Mouse (Mus musculus) intestine, embryonic 15.5 days (tissue): ENCODE measurements at regions not wholly inside any gene's neighbourhood (a gene's known extent, or its start where the extent isn't known, plus 50 kb on each side); places are given as distances from the start of the nearest gene placed in this dataset.

Source experiments
- ATAC-seq: fragments of 200-750 bp; cut with Nextera tagmentation; 2 replicates; pipeline ENCODE4 v1.8.0; 2017; ENCODE audit warnings: moderate TSS enrichment, moderate library complexity
- H3K27ac ChIP-seq: fragments of 300-500 bp; sonication (generic); 2 replicates; pipeline ENCODE4 v1.5.1; 2015; ENCODE audit warnings: mild to moderate bottlenecking, inconsistent platforms
- H3K27me3 ChIP-seq: fragments of 300-500 bp; sonication (generic); replicated peaks from 2 replicates; pipeline ENCODE4 v1.6.1; 2015; ENCODE audit warnings: inconsistent platforms
- H3K36me3 ChIP-seq: fragments of 300-500 bp; sonication (generic); 2 replicates; pipeline ENCODE4 v1.6.1; 2015; ENCODE audit warnings: inconsistent platforms
- H3K4me1 ChIP-seq: fragments of 300-500 bp; sonication (generic); replicated peaks from 2 replicates; pipeline ENCODE4 v1.6.1; 2015; ENCODE audit warnings: inconsistent platforms
- H3K4me2 ChIP-seq: fragments of 300-500 bp; sonication (generic); replicated peaks from 2 replicates; pipeline ENCODE4 v1.6.1; 2015; ENCODE audit warnings: mild to moderate bottlenecking, inconsistent platforms
- H3K4me3 ChIP-seq: fragments of 300-500 bp; sonication (generic); replicated peaks from 2 replicates; pipeline ENCODE4 v1.5.1; 2015; ENCODE audit warnings: inconsistent platforms
- H3K9ac ChIP-seq: fragments of 300-500 bp; sonication (generic); 2 replicates; pipeline ENCODE4 v1.6.1; 2015; ENCODE audit warnings: inconsistent platforms
- H3K9me3 ChIP-seq: fragments of 300-500 bp; sonication (generic); 2 replicates; pipeline ENCODE4 v1.6.1; 2016; ENCODE audit warnings: inconsistent platforms
- WGBS: fragments of 180-500 bp; shearing (Covaris S2); methylation state at CpG from one replicate; pipeline ENCODE4 v1.1.7; 2015; 5-methylcytosine and 5-hydroxymethylcytosine counted together

DNA sequence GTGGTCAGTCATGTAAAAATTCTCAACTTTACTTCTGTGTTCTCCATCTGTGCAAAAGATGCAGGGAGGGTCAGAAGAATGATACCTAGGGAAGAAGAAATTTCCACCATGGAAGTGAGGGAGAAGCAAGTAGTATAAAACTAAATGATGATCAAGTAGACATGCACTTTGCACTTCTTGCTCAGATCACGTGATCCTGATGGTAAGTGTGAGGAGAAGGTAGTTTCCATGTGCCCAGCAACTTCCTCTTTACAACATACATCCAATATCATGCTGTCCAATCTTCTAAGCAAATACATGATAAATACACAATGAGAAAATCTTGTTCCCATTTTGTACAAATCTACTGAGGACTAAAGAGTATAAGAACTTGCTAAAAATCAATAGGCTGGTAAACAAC lies 230.4 kb upstream of the Sgcd start:
- Histone ChIP-seq H3K4me1 (no peaks in the 10 kb centered on the region), H3K4me3 (no peak overlapping the region), H3K36me3 (no peaks in the 10 kb centered on the region), H3K4me2 (no peak overlapping the region), H3K27me3 (no peaks in the 10 kb centered on the region), H3K27ac (no peak overlapping the region), H3K9me3 (no peaks in the 10 kb centered on the region), H3K9ac (no peak overlapping the region)
- WGBS = 69% methylated on average over 1 of the region's 1 CpGs
- no peak for ATAC-seq

DNA sequence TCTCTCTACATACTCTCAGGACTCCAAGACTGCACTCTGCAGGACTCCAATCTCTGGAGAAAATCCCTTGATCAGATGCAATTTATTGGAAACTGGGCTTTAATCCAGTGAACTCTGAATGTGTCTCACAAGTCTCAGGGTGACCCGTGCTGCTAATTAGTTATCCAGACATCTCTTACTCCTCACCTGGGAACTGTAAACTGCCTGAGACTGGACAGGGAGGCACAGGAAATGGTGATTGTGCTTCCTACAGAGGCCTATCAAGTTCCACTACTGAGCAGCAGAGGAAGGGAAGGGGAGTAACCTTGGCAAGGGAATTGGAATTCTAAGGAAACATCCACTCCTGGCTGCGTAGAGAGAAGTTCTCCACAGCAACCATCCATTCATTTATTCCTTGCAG lies 228.0 kb upstream of the Sgcd start:
- H3K27me3 ChIP-seq = no peaks in the 10 kb centered on the region
- H3K4me2 ChIP-seq = no peak overlapping the region
- WGBS = 61% methylated on average over 2 of the region's 2 CpGs
- no peak overlapping the region for H3K4me3 ChIP-seq
- no peak overlapping the region for H3K9ac ChIP-seq
- H3K9me3 ChIP-seq = no peaks in the 10 kb centered on the region
- H3K4me1 ChIP-seq = no peaks in the 10 kb centered on the region
- no peak for ATAC-seq
- H3K36me3 ChIP-seq = no peaks in the 10 kb centered on the region
- no peak overlapping the region for H3K27ac ChIP-seq

DNA sequence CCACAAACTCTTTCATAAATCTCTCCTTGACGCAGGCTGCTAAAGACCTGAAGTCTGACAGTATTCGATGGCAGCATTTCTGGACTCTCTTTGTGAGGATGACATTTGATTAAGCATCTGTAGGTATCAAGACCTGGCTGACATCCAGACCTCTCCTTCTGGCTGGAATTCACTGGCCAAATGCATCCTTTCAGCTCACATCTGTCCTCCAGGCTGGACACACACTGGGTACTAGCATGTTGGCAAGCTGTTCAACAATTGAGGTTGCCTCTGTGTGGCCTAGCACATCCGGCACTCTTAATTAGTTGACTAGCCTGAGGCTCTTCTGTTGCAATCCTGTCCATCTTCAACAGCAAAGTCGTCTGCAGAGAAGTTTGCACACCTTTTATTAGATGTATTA lies 197.8 kb upstream of the Sgcd start:
- H3K27ac ChIP-seq = no peak overlapping the region
- H3K9me3 ChIP-seq = no peaks in the 10 kb centered on the region
- H3K9ac ChIP-seq = no peak overlapping the region
- ATAC-seq = no peak
- H3K4me3 ChIP-seq = no peak overlapping the region
- no peaks in the 10 kb centered on the region for H3K36me3 ChIP-seq
- H3K4me1 ChIP-seq = no peaks in the 10 kb centered on the region
- H3K27me3 ChIP-seq = no peaks in the 10 kb centered on the region
- 68% methylated on average over 4 of the region's 4 CpGs for WGBS
- no peak overlapping the region for H3K4me2 ChIP-seq

DNA sequence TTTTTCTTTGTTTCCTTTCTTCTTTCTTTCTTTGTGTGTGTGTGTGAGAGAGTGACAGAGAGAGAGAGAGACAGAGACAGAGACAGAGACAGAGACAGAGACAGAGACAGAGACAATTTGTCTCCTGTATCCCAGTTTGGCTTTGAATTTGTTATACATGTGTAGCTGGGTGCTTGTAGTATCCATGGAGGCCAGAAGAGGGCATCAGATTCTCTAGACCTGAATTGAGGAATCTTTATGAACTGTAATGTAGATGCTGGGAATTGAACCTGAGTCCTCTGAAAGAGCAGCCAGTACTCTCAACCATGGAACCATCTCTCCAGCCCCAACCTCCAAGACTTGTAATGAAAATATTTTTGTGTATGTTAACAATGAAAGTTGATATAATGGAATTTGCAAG lies 190.2 kb upstream of the Sgcd start:
- no peak overlapping the region for H3K4me2 ChIP-seq
- H3K27ac ChIP-seq = no peak overlapping the region
- no peaks in the 10 kb centered on the region for H3K9me3 ChIP-seq
- H3K4me1 ChIP-seq = no peaks in the 10 kb centered on the region
- no peak for ATAC-seq
- H3K27me3 ChIP-seq = no peaks in the 10 kb centered on the region
- no peak overlapping the region for H3K9ac ChIP-seq
- H3K4me3 ChIP-seq = no peak overlapping the region
- no peaks in the 10 kb centered on the region for H3K36me3 ChIP-seq

DNA sequence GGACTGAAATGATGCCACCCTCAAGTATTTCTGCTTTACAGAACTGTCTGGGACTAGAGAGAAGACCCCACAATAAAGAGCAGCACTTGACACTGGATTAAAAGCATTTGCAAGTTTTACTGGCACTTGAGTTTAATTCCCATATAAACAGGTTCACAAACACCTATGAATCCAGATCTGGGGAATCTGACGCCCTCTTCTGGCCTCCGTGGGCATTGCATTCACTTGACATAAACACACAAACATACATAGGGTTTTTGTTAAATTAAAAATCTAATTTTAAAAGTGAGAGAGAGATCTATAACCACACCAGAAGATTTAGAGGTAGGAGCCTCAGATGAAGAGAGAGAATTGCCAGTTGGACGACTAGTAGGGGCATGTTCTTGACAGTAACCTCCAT lies 189.4 kb upstream of the Sgcd start:
- H3K36me3 ChIP-seq = no peaks in the 10 kb centered on the region
- no peaks in the 10 kb centered on the region for H3K27me3 ChIP-seq

DNA sequence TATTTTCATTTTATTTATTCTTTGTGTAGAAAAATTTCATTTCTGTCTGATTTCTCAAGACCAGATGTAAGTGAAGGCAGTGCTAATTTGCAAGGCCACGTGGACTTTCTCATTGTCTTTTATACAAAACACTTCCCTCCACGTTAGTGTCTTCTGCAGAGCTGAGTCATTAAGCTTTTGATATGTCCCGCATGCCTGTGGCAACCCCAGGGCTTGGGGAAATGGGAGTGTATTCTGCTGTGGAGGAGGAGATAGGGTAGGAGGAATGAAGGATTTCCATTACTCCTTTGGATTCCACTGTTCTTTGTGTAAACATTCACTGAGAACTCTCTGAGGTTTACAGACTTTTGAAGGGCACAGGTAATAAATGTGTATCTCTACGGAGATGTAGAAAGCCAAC lies 187.7 kb upstream of the Sgcd start:
- no peak overlapping the region for H3K4me2 ChIP-seq
- H3K27ac ChIP-seq = no peak overlapping the region
- no peaks in the 10 kb centered on the region for H3K27me3 ChIP-seq
- no peak overlapping the region for H3K4me3 ChIP-seq
- ATAC-seq = peak; percentile 53; the same call in 1 of the 2 replicates
- H3K9me3 ChIP-seq = no peaks in the 10 kb centered on the region
- H3K4me1 ChIP-seq = no peaks in the 10 kb centered on the region
- no peak overlapping the region for H3K9ac ChIP-seq
- no peaks in the 10 kb centered on the region for H3K36me3 ChIP-seq
- WGBS = 17% methylated on average over 4 of the region's 4 CpGs

More for the DNA sequence above, 189.4 kb upstream of the Sgcd start:
- no peak overlapping the region for H3K4me2 ChIP-seq
- H3K9ac ChIP-seq = no peak overlapping the region
- WGBS = 38% methylated on average over 3 of the region's 3 CpGs
- no peak overlapping the region for H3K4me3 ChIP-seq
- H3K4me1 ChIP-seq = no peaks in the 10 kb centered on the region
- no peak overlapping the region for H3K27ac ChIP-seq
- no peaks in the 10 kb centered on the region for H3K9me3 ChIP-seq
- ATAC-seq = no peak

DNA sequence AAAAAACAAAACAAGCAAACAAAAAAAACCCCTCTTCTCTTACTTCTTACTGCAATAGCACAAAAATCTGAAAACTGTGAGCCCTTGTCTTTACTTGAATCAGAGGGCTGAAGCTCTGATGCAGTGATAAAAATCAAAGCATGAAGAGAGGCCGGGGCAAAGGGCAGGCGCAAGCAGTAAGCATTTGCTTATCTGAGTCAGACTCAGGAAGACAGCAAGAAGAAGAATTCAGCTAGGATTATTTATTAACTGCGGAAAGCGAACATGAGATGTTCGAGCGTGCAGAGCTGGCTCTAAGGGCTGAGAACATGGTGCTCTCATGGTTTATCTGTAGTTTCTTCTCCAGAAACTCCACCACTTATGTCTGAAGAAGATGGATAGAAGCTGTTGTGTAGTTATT lies 163.4 kb upstream of the Sgcd start:
- H3K4me3 ChIP-seq = no peak overlapping the region
- peak; percentile 77 for ATAC-seq
- 28% methylated on average over 6 of the region's 6 CpGs for WGBS
- no peak overlapping the region for H3K27ac ChIP-seq
- H3K9ac ChIP-seq = no peak overlapping the region
- no peaks in the 10 kb centered on the region for H3K4me1 ChIP-seq
- no peaks in the 10 kb centered on the region for H3K27me3 ChIP-seq
- no peaks in the 10 kb centered on the region for H3K36me3 ChIP-seq
- H3K9me3 ChIP-seq = no peaks in the 10 kb centered on the region
- no peak overlapping the region for H3K4me2 ChIP-seq

DNA sequence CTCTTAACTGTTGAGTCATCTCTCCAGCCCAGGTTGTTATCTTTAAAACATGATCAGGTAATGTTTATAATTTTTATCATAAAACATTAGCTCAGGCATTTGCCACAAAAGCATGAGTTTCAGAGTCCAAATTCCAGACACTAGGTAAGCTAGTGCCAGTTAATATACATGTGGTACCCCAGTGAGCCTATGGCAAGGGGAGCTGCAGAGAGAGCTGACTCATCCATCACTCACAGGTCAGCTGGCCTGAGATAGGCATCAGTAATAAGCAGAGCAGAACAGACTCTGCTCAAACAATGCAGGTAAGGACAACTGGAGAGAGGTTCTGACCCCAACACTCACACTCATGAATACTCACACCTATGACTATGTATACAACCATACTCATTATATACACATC lies 144.6 kb upstream of the Sgcd start:
- Histone ChIP-seq H3K9ac (no peak overlapping the region), H3K27ac (no peak overlapping the region), H3K4me3 (no peak overlapping the region), H3K9me3 (no peaks in the 10 kb centered on the region), H3K36me3 (no peaks in the 10 kb centered on the region), H3K4me2 (no peak overlapping the region), H3K27me3 (no peaks in the 10 kb centered on the region), H3K4me1 (no peaks in the 10 kb centered on the region)
- peak; percentile 82 for ATAC-seq

DNA sequence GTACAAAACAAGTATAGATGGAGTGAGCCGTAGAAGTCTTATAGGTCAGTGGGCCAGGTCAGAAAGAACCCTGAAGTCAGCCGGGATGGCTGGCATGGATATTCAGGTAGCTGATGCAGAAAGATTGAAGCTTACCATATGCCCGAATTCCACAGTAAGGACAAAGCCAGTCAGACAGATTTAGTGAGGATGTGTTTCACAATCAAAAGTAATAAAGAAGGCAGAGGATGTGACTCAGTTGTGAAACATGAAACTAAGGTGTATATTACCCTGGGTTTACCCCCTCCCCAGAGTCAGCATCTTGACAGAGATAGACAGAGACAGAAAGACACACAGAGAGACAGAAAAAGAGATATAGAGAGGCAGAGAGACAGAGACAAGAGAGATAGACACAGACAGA lies 109.3 kb upstream of the Sgcd start:
- Histone ChIP-seq H3K4me3 (no peak overlapping the region), H3K9me3 (no peaks in the 10 kb centered on the region), H3K36me3 (no peaks in the 10 kb centered on the region), H3K27me3 (no peaks in the 10 kb centered on the region), H3K4me2 (no peak overlapping the region), H3K4me1 (no peaks in the 10 kb centered on the region), H3K9ac (no peak overlapping the region), H3K27ac (no peak overlapping the region)
- WGBS = 81% methylated on average over 3 of the region's 3 CpGs
- no peak for ATAC-seq

DNA sequence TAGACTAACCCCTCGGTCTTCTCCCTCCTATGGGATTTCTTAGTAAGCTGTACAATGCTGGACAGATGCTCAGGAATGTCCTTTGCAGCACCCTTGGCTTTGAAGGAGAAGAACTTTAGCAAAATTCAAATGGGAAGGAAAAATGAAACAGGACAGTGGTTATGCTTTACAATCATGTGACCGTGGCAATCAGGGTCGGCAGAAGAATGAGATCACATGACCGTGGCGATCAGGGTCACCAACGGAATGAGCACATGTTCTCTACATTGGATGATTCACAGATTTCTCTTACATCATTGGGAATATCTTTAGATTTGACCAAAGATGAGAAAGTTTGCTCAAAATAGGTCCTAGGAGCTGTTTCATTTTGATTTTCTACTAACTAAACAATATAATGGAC lies 108.7 kb upstream of the Sgcd start:
- H3K4me3 ChIP-seq = no peak overlapping the region
- H3K4me1 ChIP-seq = no peaks in the 10 kb centered on the region
- no peaks in the 10 kb centered on the region for H3K9me3 ChIP-seq
- H3K27ac ChIP-seq = no peak overlapping the region
- WGBS = 88% methylated on average over 6 of the region's 6 CpGs
- no peak for ATAC-seq
- no peak overlapping the region for H3K4me2 ChIP-seq
- no peaks in the 10 kb centered on the region for H3K27me3 ChIP-seq
- no peaks in the 10 kb centered on the region for H3K36me3 ChIP-seq
- H3K9ac ChIP-seq = no peak overlapping the region

DNA sequence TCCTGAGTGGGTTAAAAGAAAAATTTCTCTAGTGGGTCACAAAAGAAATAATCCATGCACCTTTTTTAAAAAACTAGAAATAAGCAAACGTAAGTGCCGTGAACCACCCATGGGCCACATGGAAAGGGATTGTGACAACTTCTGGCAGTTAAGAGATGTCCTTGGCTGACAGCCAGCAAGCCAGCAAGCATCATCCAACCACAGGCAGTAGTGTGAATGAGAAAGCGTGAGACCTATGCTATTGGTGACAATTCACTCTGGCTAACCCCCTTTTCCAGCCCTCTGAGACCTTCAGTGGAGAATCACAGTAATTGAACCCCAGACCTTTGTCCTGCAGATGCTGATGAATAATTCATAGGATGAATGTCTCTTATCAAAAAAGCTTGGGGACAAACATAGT lies 78.3 kb upstream of the Sgcd start:
- Histone ChIP-seq H3K36me3 (no peaks in the 10 kb centered on the region), H3K9me3 (no peaks in the 10 kb centered on the region), H3K27ac (no peak overlapping the region), H3K4me3 (no peak overlapping the region), H3K4me2 (no peak overlapping the region), H3K9ac (no peak overlapping the region), H3K4me1 (no peaks in the 10 kb centered on the region), H3K27me3 (no peaks in the 10 kb centered on the region)
- WGBS = 71% methylated on average over 3 of the region's 3 CpGs
- no peak for ATAC-seq

DNA sequence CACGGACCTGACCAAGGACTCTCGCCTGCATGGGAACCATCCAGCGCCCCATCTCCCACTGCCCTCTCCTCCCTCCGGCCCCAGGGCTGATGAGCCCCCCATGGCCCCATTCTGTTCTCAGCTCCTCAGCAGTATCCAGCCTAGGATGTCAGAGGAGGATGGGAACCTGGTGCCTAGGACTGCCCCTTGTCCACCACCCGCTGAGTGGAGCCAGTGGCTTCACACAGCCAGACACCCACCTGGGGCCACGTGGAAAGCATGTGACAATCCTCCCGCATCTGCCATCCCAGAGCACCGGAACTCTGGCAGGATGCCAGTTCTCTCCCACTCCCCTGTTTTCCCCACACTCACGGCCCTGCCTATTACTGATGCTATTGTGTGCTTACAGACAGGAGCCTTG lies 75.0 kb upstream of the Sgcd start:
- no peak overlapping the region for H3K4me2 ChIP-seq
- H3K4me3 ChIP-seq = no peak overlapping the region
- H3K9ac ChIP-seq = no peak overlapping the region
- no peak overlapping the region for H3K27ac ChIP-seq
- no peaks in the 10 kb centered on the region for H3K27me3 ChIP-seq
- no peaks in the 10 kb centered on the region for H3K36me3 ChIP-seq
- 74% methylated on average over 9 of the region's 9 CpGs for WGBS
- H3K9me3 ChIP-seq = no peaks in the 10 kb centered on the region
- no peak for ATAC-seq
- no peaks in the 10 kb centered on the region for H3K4me1 ChIP-seq

DNA sequence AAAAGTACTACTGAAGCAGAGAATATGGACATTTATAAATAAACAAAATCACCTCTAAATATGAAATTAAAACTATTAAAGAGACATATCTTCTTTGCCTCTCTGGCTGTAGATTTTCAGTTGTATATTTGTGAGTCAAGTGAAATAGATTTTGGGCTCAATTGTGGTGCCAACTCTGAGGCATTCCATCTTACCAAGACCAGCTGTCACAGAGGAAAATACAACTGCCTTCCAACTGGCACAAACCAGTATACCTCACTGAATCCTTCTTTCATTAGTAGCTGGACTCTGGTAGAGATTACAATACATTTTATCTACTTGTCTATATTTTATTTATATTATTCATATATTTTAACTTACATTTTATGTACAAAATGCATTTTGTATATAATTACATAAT lies 72.7 kb upstream of the Sgcd start:
- no peaks in the 10 kb centered on the region for H3K4me1 ChIP-seq
- H3K9me3 ChIP-seq = no peaks in the 10 kb centered on the region
- H3K36me3 ChIP-seq = no peaks in the 10 kb centered on the region
- H3K4me2 ChIP-seq = no peak overlapping the region
- H3K4me3 ChIP-seq = no peak overlapping the region
- ATAC-seq = no peak
- H3K27me3 ChIP-seq = no peaks in the 10 kb centered on the region
- no peak overlapping the region for H3K9ac ChIP-seq
- H3K27ac ChIP-seq = no peak overlapping the region
